Mouse (Mus musculus): ENCODE measurements around the gene Papolb. TPM values are rescaled to one million over a fixed set of nuclear protein-coding genes. Genes with fewer than 3 reads are reported as not detected.
A peak's percentile ranks its signal among the peaks of the same experiment; 100 is the strongest.

The Papolb gene
- polyA plus RNA-seq, 1 experiment from 2014 or later, result 0.27 TPM

GRCm38 (mm10) chr5:142524711-142525464 lies 5.0 kb downstream of the Papolb start:
- no peak for ATAC-seq
- no peak overlapping the region for H3K9ac ChIP-seq (replicated peaks; ENCODE audit: low read depth, low read length)
- H3K27me3 ChIP-seq (replicated peaks; ENCODE audit: control insufficient read depth, insufficient read depth, low read length), result peaks cover 1% of the 10 kb centered on the region; the same call in 1 of the 2 replicates
- no peaks in the 10 kb centered on the region for H3K4me1 ChIP-seq (replicated peaks; ENCODE audit: control insufficient read depth, insufficient read depth, low read length)
- no peak overlapping the region for H3K27ac ChIP-seq (ENCODE audit: low read length)
- H3K4me3 ChIP-seq (replicated peaks; ENCODE audit: low read length), result no peak overlapping the region
- H3K9me3 ChIP-seq (ENCODE audit: control insufficient read depth, low read length), result peaks cover 3% of the 10 kb centered on the region; the same call in 1 of the 2 replicates
- no peaks in the 10 kb centered on the region for H3K36me3 ChIP-seq (ENCODE audit: control insufficient read depth, insufficient read depth)
- H3K4me2 ChIP-seq (ENCODE audit: low read length), result no peak overlapping the region
- 70% methylated on average over 8 of the region's 8 CpGs for WGBS

- no peaks in the 10 kb centered on the region for H3K4me1 ChIP-seq (replicated peaks; ENCODE audit: control insufficient read depth, insufficient read depth, low read length)
- no peak overlapping the region for H3K27ac ChIP-seq (ENCODE audit: low read length)
- WGBS, result 88% methylated on average over 11 of the region's 11 CpGs
- no peak overlapping the region for H3K4me2 ChIP-seq (ENCODE audit: low read length)
- no peak for ATAC-seq
- no peaks in the 10 kb centered on the region for H3K36me3 ChIP-seq (ENCODE audit: control insufficient read depth, insufficient read depth)
- H3K9me3 ChIP-seq (ENCODE audit: control insufficient read depth, low read length), result peaks cover 3% of the 10 kb centered on the region; the same call in 1 of the 2 replicates
- H3K27me3 ChIP-seq (replicated peaks; ENCODE audit: control insufficient read depth, insufficient read depth, low read length), result no peaks in the 10 kb centered on the region
- no peak overlapping the region for H3K4me3 ChIP-seq (replicated peaks; ENCODE audit: low read length)
- no peak overlapping the region for H3K9ac ChIP-seq (replicated peaks; ENCODE audit: low read depth, low read length)
Observed at GRCm38 (mm10) chr5:142521195-142521866, 8.5 kb downstream of the Papolb start.

DNA sequence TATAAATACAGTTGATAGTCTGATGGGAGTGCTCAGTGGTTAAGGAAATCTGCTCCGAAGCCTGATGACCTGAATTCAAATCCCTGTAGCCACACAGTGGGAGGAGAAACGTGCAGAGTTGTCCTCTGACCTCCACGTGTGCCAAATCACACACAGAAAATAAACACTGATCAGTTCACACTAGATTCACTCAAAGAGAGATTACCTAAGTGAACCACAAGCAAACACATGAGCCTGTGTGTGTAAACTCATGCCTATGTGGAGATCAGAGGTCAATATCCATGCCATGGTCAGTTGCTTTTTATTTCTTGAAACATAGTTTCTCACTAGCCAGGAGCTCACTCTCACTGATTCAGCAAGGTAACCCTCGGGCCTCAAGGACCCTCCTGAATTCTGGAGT lies 9.5 kb downstream of the Papolb start:
- Histone ChIP-seq H3K27me3 (replicated peaks; ENCODE audit: control insufficient read depth, insufficient read depth, low read length) (no peaks in the 10 kb centered on the region), H3K4me3 (replicated peaks; ENCODE audit: low read length) (no peak overlapping the region), H3K9me3 (ENCODE audit: control insufficient read depth, low read length) (peaks cover 3% of the 10 kb centered on the region; the same call in 1 of the 2 replicates), H3K4me1 (replicated peaks; ENCODE audit: control insufficient read depth, insufficient read depth, low read length) (no peaks in the 10 kb centered on the region), H3K27ac (ENCODE audit: low read length) (no peak overlapping the region), H3K9ac (replicated peaks; ENCODE audit: low read depth, low read length) (no peak overlapping the region), H3K4me2 (ENCODE audit: low read length) (no peak overlapping the region), H3K36me3 (ENCODE audit: control insufficient read depth, insufficient read depth) (no peaks in the 10 kb centered on the region)
- ATAC-seq, result no peak
- WGBS, result 77% methylated on average over 4 of the region's 4 CpGs

- H3K9ac ChIP-seq (replicated peaks; ENCODE audit: low read depth, low read length), result no peak overlapping the region
- H3K4me3 ChIP-seq (replicated peaks; ENCODE audit: low read length), result no peak overlapping the region
- no peaks in the 10 kb centered on the region for H3K36me3 ChIP-seq (ENCODE audit: control insufficient read depth, insufficient read depth)
- no peak overlapping the region for H3K27ac ChIP-seq (ENCODE audit: low read length)
- no peak for ATAC-seq
- H3K4me1 ChIP-seq (replicated peaks; ENCODE audit: control insufficient read depth, insufficient read depth, low read length), result no peaks in the 10 kb centered on the region
- WGBS, result 68% methylated on average over 6 of the region's 6 CpGs
- no peak overlapping the region for H3K4me2 ChIP-seq (ENCODE audit: low read length)
- H3K27me3 ChIP-seq (replicated peaks; ENCODE audit: control insufficient read depth, insufficient read depth, low read length), result no peaks in the 10 kb centered on the region
- peaks cover 3% of the 10 kb centered on the region; the same call in 1 of the 2 replicates for H3K9me3 ChIP-seq (ENCODE audit: control insufficient read depth, low read length)
Observed at GRCm38 (mm10) chr5:142518973-142519372, 10.9 kb downstream of the Papolb start.

DNA sequence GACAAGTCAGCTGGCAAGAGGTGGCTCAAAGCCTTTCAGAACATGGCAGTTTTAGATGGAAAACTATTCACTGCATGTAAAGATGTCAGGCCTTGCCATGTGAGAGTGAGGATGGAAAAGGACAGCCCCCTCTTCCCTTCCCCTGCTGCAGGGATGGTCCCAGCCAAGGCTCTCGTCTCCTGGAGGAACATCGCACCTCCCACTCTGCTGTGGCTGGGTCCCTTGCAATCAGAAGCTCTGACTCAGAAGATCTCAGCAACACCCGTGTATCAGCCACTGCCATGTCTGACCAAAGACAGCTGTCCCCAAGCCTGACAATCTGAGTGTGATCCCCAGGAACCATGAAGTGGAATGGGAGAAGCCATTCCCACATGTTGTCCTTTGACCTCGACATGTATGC lies 17.8 kb downstream of the Papolb start:
- Histone ChIP-seq H3K4me1 (replicated peaks; ENCODE audit: control insufficient read depth, insufficient read depth, low read length) (peaks cover 8% of the 10 kb centered on the region), H3K4me2 (ENCODE audit: low read length) (no peak overlapping the region), H3K9me3 (ENCODE audit: control insufficient read depth, low read length) (no peaks in the 10 kb centered on the region), H3K9ac (replicated peaks; ENCODE audit: low read depth, low read length) (no peak overlapping the region), H3K27ac (ENCODE audit: low read length) (no peak overlapping the region), H3K27me3 (replicated peaks; ENCODE audit: control insufficient read depth, insufficient read depth, low read length) (no peaks in the 10 kb centered on the region), H3K4me3 (replicated peaks; ENCODE audit: low read length) (no peak overlapping the region), H3K36me3 (ENCODE audit: control insufficient read depth, insufficient read depth) (no peaks in the 10 kb centered on the region)
- 90% methylated on average over 4 of the region's 4 CpGs for WGBS
- ATAC-seq, result no peak

DNA sequence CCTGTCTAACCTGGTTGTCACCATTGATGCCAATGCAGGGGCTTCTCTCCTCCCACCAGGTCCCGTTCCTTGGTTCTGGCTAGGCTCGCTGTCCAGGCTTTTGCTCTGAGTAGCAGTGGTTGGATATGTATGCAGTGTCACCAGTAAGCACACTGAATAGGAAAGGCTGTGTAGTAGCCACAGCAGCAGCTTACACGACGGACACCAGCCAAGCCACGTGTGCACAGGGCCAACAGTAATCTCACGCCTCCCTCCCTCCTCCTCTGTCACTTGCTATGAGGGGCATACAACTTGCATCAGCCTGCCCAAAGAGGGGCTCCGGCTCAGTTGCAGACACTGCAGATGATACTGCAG lies 19.8 kb downstream of the Papolb start:
- peaks cover 8% of the 10 kb centered on the region for H3K4me1 ChIP-seq (replicated peaks; ENCODE audit: control insufficient read depth, insufficient read depth, low read length)
- H3K9ac ChIP-seq (replicated peaks; ENCODE audit: low read depth, low read length), result no peak overlapping the region
- H3K27ac ChIP-seq (ENCODE audit: low read length), result no peak overlapping the region; the same call in 1 of the 2 replicates
- peak; percentile 43; the same call in 1 of the 2 replicates for ATAC-seq
- no peak overlapping the region for H3K4me3 ChIP-seq (replicated peaks; ENCODE audit: low read length)
- no peaks in the 10 kb centered on the region for H3K27me3 ChIP-seq (replicated peaks; ENCODE audit: control insufficient read depth, insufficient read depth, low read length)
- 48% methylated on average over 7 of the region's 7 CpGs for WGBS
- no peaks in the 10 kb centered on the region for H3K36me3 ChIP-seq (ENCODE audit: control insufficient read depth, insufficient read depth)
- H3K9me3 ChIP-seq (ENCODE audit: control insufficient read depth, low read length), result no peaks in the 10 kb centered on the region
- H3K4me2 ChIP-seq (ENCODE audit: low read length), result no peak overlapping the region

DNA sequence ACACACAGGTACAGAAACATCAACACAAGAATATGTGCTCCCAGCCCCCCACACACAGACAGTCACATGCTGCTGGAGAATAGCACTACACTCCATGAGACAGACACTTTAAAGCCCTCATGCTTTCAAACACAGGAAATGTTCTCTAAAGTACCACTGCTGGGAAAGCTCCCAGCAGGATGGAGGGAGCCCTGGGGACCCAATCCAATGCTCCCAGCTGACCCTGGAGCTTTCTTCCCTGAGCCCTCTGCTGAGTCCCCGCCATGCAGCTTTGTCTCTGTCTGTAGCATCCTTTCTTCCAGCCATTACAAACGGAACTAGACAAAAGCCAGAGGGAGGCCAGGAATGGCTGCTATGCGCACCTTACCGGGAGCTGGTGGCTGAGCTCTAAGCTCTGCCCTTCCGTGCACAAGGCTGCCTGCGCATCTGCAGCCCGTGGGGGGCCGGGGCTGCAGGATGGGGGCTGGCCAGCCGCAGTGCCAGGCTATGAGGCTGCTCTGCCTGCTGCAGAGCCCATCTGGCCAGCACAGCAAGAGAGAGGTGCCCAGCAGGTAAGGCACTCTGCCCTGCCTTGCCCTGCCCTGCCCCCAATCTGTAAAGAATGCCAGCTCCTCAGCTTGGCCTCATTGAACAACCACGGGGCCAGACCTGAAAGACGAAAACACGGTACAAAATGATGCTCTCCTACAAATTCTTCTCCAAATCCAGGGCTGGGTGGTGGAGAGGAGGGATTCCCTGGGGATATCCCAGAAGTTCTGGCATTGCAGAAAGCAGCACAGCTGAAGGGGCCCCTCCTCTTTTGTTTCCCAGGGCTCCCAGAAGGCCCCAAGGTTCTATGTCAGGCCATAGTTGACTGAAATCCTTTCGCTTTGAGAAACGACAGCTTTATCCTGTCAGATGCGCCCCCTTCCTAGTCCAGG lies 20.5 kb downstream of the Papolb start:
- 9% methylated on average over 15 of the region's 15 CpGs for WGBS
- peak; percentile 47 for ATAC-seq
- no peaks in the 10 kb centered on the region for H3K27me3 ChIP-seq (replicated peaks; ENCODE audit: control insufficient read depth, insufficient read depth, low read length)
- H3K36me3 ChIP-seq (ENCODE audit: control insufficient read depth, insufficient read depth), result no peaks in the 10 kb centered on the region
- peak overlapping the region; percentile 38 for H3K4me2 ChIP-seq (ENCODE audit: low read length)
- peaks cover 8% of the 10 kb centered on the region for H3K4me1 ChIP-seq (replicated peaks; ENCODE audit: control insufficient read depth, insufficient read depth, low read length)
- no peaks in the 10 kb centered on the region for H3K9me3 ChIP-seq (ENCODE audit: control insufficient read depth, low read length)
- H3K9ac ChIP-seq (replicated peaks; ENCODE audit: low read depth, low read length), result peak overlapping the region; percentile 52
- peak overlapping the region; percentile 56 for H3K27ac ChIP-seq (ENCODE audit: low read length)
- peak overlapping the region; percentile 2; the same call in 1 of the 2 replicates for H3K4me3 ChIP-seq (replicated peaks; ENCODE audit: low read length)

DNA sequence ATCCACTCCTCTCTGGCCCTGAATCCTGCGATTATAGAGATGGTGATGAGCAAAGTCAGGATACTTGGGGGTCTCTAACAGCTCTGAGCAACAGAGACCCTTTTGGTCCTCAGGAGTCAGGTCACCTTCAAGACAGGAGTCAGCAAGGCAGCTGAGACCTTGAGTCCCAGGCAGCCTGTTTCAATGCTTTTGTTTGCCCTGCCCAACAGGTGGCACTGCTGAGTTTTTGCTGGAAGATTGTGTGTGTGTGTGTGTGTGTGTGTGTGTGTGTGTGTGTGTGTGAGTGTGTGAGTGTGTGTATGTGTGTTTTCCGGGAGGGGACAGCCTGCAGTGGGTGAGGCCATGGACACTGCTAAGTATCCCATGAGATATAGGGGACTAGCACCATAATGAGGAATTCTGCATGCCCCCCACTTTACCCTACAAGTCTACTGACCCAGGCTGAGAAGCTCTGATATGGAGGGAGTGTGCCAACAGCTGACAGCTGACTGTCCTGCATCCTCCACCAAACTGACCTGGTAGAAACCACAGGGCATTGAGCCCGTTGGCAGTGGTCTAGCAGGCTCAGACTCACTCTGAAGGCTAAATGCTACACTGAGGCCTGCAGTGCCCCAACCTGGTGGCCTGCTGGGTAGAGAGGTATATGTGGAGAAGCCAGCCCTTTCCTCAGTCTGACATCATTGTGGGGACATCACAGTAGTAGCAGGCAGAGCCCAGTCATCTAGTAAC lies 24.0 kb downstream of the Papolb start:
- Histone ChIP-seq H3K27me3 (replicated peaks; ENCODE audit: control insufficient read depth, insufficient read depth, low read length) (no peaks in the 10 kb centered on the region), H3K27ac (ENCODE audit: low read length) (no peak overlapping the region), H3K9ac (replicated peaks; ENCODE audit: low read depth, low read length) (no peak overlapping the region), H3K4me3 (replicated peaks; ENCODE audit: low read length) (no peak overlapping the region), H3K4me2 (ENCODE audit: low read length) (no peak overlapping the region), H3K36me3 (ENCODE audit: control insufficient read depth, insufficient read depth) (no peaks in the 10 kb centered on the region), H3K4me1 (replicated peaks; ENCODE audit: control insufficient read depth, insufficient read depth, low read length) (peaks cover 8% of the 10 kb centered on the region), H3K9me3 (ENCODE audit: control insufficient read depth, low read length) (no peaks in the 10 kb centered on the region)
- ATAC-seq, result no peak
- WGBS, result 72% methylated on average over 3 of the region's 3 CpGs

All from forebrain, embryonic 16.5 days (tissue).